Mouse (Mus musculus) midbrain, postnatal 0 days (tissue): ENCODE measurements around the gene Gpr62. TPM values are rescaled to one million over a fixed set of nuclear protein-coding genes. Genes with fewer than 3 reads are reported as not detected.
A peak's percentile ranks its signal among the peaks of the same experiment; 100 is the strongest.

ENCODE experiments used
- ATAC-seq: fragments of 200-750 bp; cut with Nextera tagmentation; 2 replicates; pipeline ENCODE4 v1.8.0; 2017; ENCODE audit warnings: moderate number of reproducible peaks, mild to moderate bottlenecking, moderate TSS enrichment, moderate library complexity; ENCODE audit not compliant: low FRiP score
- DNase-seq: peaks from one replicate; pipeline ENCODE4 v3.0.0-alpha.2; 2015; ENCODE audit warnings: low spot score
- H3K27ac ChIP-seq: fragments of 300-500 bp; sonication (generic); 2 replicates; pipeline ENCODE4 v1.5.1; 2014; ENCODE audit warnings: low read depth, mild to moderate bottlenecking, low read length, mixed read lengths
- H3K27me3 ChIP-seq: fragments of 300-500 bp; sonication (generic); 2 replicates; pipeline ENCODE4 v1.6.1; 2014; ENCODE audit warnings: low read length, control low read depth, mixed read lengths; ENCODE audit not compliant: insufficient read depth
- H3K36me3 ChIP-seq: fragments of 300-500 bp; sonication (generic); 2 replicates; pipeline ENCODE4 v1.6.1; 2014; ENCODE audit warnings: low read length, control low read depth, mixed read lengths; ENCODE audit not compliant: insufficient read depth
- H3K4me1 ChIP-seq: fragments of 300-500 bp; sonication (generic); 2 replicates; pipeline ENCODE4 v1.6.1; 2014; ENCODE audit warnings: mild to moderate bottlenecking, control low read depth, antibody characterized with exemption, low read length, mixed read lengths; ENCODE audit not compliant: insufficient read depth
- H3K4me2 ChIP-seq: fragments of 300-500 bp; sonication (generic); 2 replicates; pipeline ENCODE4 v1.6.1; 2014; ENCODE audit warnings: low read depth, mild to moderate bottlenecking, low read length, mixed read lengths; ENCODE audit not compliant: poor library complexity, severe bottlenecking
- H3K4me3 ChIP-seq: fragments of 300-500 bp; sonication (generic); 2 replicates; pipeline ENCODE4 v1.5.1; 2014; ENCODE audit warnings: low read depth, mild to moderate bottlenecking, low read length, moderate library complexity
- H3K9ac ChIP-seq: fragments of 300-500 bp; sonication (generic); replicated peaks from 2 replicates; pipeline ENCODE4 v1.6.1; 2014; ENCODE audit warnings: mild to moderate bottlenecking, low read length, moderate library complexity, mixed read lengths; ENCODE audit not compliant: poor library complexity, severe bottlenecking
- H3K9me3 ChIP-seq: fragments of 300-500 bp; sonication (generic); 2 replicates; pipeline ENCODE4 v1.6.1; 2016; ENCODE audit warnings: low read length, control low read depth
- CTCF ChIP-seq: IDR thresholded peaks from 2 replicates; pipeline ENCODE4 v1.5.1; 2016; ENCODE audit warnings: antibody characterized with exemption, mild to moderate bottlenecking
- WGBS: fragments of 180-500 bp; shearing (Covaris S2); extraction: QIAGEN DNeasy Blood & Tissue Kit; methylation state at CpG from one replicate; pipeline ENCODE4 v1.1.7; 2014; 5-methylcytosine and 5-hydroxymethylcytosine counted together
- polyA plus RNA-seq: library from polyadenylated mRNA; unstranded; fragments of >200 nt; fragmentation: Nextera tagmentation; extraction: Ambion mirVana; gene quantifications from 2 replicates; pipeline ENCODE4 v1.2.1, GENCODE M21; 2015
- total RNA-seq: library from RNA; depleted of rRNA; stranded (reverse); fragments of >200 nt; gene quantifications from 2 replicates; pipeline ENCODE4 v1.2.3, GENCODE M21; 2014

Gene Gpr62
- total and polyA plus RNA-seq, 2 experiments from 2014 or later = 2.2 to 2.9 TPM

DNA sequence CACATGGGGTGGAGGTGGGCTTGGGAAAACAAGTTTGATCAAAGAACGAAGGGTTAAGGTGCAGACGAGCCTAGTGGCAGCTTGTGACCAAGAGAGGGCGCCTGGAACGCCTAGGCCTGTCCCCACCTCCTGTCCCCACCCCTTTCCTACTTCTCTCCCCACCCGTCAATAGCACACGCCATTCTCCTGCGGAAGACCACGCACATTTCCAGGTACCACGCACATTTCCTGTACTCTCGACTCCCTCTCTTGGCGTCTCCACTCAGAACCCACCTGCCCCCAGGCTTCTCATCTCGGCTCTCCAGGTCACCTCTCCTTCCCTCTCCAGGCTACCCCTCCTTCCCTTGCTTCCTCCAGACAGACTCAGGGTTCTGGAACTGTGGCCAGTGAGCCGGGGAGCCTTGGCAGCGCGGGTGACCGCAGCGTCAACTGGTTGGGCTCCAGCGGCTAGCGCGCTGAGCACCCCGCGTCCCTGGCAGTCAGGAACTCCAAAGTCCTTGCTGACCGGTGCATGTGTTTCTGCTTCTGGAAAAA lies 17.2 kb downstream of the Gpr62 start:
- peak overlapping the region; percentile 93 for H3K4me2 ChIP-seq
- peaks cover 16% of the 10 kb centered on the region for H3K4me1 ChIP-seq
- H3K27me3 ChIP-seq = no peaks in the 10 kb centered on the region
- DNase-seq (peak; percentile 88), ATAC-seq (no peak; the same call in 1 of the 2 replicates)
- H3K9me3 ChIP-seq = no peaks in the 10 kb centered on the region
- H3K36me3 ChIP-seq = no peaks in the 10 kb centered on the region
- H3K27ac ChIP-seq = peak overlapping the region; percentile 69
- H3K9ac ChIP-seq = peak overlapping the region; percentile 66
- 2% methylated on average over 23 of the region's 23 CpGs for WGBS
- H3K4me3 ChIP-seq = peak overlapping the region; percentile 55
- TF ChIP-seq CTCF = peak; percentile 81

DNA sequence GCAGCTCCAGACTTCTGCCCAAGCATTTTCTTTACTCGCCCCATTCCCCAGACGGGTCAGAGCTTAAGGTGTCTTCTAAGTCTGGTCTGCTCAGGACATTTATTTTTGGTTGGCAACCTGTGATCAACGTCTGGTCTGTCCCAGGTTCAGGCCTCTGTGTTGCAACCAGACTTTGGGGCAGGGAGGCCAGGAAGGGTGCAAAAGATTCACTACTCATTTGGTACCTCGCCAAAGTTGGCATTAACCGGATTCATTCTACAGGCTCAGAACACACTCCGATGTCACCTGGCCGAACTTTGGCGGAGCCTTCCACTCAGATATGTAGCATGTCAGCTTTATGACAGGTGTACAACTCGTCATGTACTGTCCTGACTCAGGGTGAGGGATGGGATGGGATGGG lies 17.8 kb downstream of the Gpr62 start:
- no peak for DNase-seq
- Histone ChIP-seq H3K9me3 (no peaks in the 10 kb centered on the region), H3K4me1 (peaks cover 14% of the 10 kb centered on the region), H3K27me3 (no peaks in the 10 kb centered on the region), H3K4me2 (peak overlapping the region; percentile 93), H3K36me3 (no peaks in the 10 kb centered on the region), H3K4me3 (peak overlapping the region; percentile 55), H3K27ac (peak overlapping the region; percentile 60), H3K9ac (peak overlapping the region; percentile 66)
- peak; percentile 14; the same call in 1 of the 2 replicates for ATAC-seq
- TF ChIP-seq CTCF = no peak
- WGBS = 37% methylated on average over 9 of the region's 9 CpGs

DNA sequence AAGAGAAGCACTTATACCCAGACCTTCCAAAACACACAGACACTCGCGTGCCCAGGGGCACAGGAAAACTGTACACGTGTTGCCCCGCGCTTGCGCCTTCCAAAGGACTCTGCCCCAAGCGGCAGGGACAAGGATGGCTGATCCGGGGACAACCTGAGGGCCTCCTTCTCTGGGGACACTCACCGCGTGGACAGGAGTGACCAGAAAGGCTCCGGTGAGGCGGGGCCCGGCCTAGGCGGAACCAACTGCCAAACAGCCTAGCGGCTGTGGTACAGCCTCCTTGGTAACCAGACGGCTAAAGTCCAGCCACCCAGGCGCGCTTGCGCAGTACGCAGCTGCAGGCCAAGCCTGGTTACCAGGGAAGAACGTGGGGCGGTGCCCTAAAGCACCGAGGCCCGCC lies 18.4 kb downstream of the Gpr62 start, which contains the start of the genes Abhd14b and Abhd14a:
TSS of gene Abhd14b (plus strand) at position 112 of the 400 bp plus-strand sequence.
TSS of gene Abhd14a (minus strand) at position 331 of the 400 bp plus-strand sequence.
- DNase-seq (peak; percentile 93), ATAC-seq (peak; percentile 83)
- WGBS = under 1% methylated on average over 24 of the region's 24 CpGs
- Histone ChIP-seq H3K9ac (peak within 1 kb of the TSS; percentile 66), H3K27ac (peak within 1 kb of the TSS; percentile 69), H3K4me2 (peak within 1 kb of the TSS; percentile 93), H3K27me3 (no peaks in the 10 kb centered on the region), H3K4me3 (peak within 1 kb of the TSS; percentile 55), H3K9me3 (no peaks in the 10 kb centered on the region), H3K4me1 (peaks cover 12% of the 10 kb centered on the region), H3K36me3 (no peaks in the 10 kb centered on the region)
- TF ChIP-seq CTCF = peak; percentile 76

DNA sequence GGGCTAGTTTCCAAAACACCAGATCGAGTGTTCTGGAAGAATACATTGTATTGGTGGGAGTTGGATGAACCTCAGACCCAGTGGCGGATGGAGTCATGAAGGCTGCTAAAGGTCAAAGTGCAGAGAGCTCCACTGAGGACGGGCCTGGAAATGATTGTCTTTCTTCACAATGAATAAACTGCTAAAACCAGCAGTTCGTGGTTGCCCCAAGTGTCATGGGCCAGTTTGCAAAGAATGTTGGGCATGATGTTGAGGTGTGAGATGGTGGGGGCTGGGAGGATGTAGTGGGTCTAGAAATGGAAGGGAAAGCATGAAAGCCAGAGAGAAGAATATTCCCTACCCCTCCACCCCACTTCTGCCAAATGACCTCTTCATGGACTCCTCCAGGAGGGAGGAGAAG lies 20.9 kb downstream of the Gpr62 start:
- H3K4me1 ChIP-seq = peaks cover 12% of the 10 kb centered on the region
- DNase-seq (no peak), ATAC-seq (no peak)
- H3K4me3 ChIP-seq = no peak overlapping the region
- no peaks in the 10 kb centered on the region for H3K9me3 ChIP-seq
- 0 out of 2 replicates have a peak overlapping the region, but pooled peaks have one; percentile 8 for H3K9ac ChIP-seq
- H3K36me3 ChIP-seq = peaks cover 6% of the 10 kb centered on the region
- no peak for TF ChIP-seq CTCF
- no peaks in the 10 kb centered on the region for H3K27me3 ChIP-seq
- H3K4me2 ChIP-seq = no peak overlapping the region
- WGBS = 76% methylated on average over 4 of the region's 4 CpGs
- no peak overlapping the region for H3K27ac ChIP-seq

DNA sequence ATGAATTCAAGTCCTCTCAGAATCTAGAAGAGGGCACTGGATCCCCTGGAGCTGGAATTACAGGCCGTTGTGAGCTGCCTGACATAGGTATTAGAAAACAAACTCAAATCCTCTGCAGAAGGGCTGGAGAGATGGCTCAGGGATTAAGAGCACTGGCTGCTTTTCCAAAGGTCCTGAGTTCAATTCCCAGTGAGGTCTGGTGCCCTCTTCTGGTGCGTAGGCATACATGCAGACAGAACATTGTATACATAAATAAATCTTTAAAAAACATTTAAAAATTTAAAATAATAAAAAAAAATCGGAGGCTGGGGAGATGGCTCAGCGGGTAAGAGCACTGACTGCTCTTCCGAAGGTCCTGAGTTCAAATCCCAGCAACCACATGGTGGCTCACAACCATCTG lies 23.1 kb downstream of the Gpr62 start:
- Histone ChIP-seq H3K36me3 (peaks cover 8% of the 10 kb centered on the region), H3K27me3 (no peaks in the 10 kb centered on the region), H3K4me2 (no peak overlapping the region), H3K4me1 (peaks cover 7% of the 10 kb centered on the region), H3K9ac (no peak overlapping the region), H3K4me3 (no peak overlapping the region), H3K9me3 (no peaks in the 10 kb centered on the region), H3K27ac (no peak overlapping the region)
- DNase-seq = no peak
- WGBS = 74% methylated on average over 5 of the region's 5 CpGs
- TF ChIP-seq CTCF = peak; percentile 56
- ATAC-seq = no peak

DNA sequence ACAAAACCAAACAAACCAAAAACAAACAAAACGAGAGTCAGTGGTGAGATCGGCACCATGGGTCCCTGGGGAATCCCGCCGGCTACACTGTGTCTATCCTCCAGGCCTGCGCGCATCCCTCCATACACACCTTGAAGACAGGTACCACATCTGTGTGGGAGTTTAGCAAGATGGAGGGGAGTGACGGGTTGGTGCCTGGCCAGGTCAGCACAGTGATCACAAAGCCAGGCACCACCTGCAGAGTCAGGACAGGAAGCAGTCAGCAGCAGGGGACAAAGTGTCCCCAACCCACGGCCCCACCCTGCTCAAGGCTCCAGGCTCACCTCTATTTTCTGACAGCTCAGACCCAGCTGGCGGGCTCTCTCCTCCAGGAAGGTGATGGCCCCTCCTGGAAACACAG lies 29.2 kb downstream of the Gpr62 start:
- Histone ChIP-seq H3K4me1 (peaks cover 4% of the 10 kb centered on the region; the same call in 1 of the 2 replicates), H3K4me2 (no peak overlapping the region), H3K36me3 (peaks cover 35% of the 10 kb centered on the region), H3K4me3 (no peak overlapping the region), H3K27ac (no peak overlapping the region), H3K9ac (0 out of 2 replicates have a peak overlapping the region, but pooled peaks have one; percentile 13), H3K27me3 (no peaks in the 10 kb centered on the region), H3K9me3 (no peaks in the 10 kb centered on the region)
- DNase-seq = no peak
- no peak for ATAC-seq
- TF ChIP-seq CTCF = no peak
- WGBS = 87% methylated on average over 9 of the region's 9 CpGs
